Mouse (Mus musculus): ENCODE measurements at regions not wholly inside any gene's neighbourhood (a gene's known extent, or its start where the extent isn't known, plus 50 kb on each side); places are given as distances from the start of the nearest gene placed in this dataset. TPM values are rescaled to one million over a fixed set of nuclear protein-coding genes. Genes with fewer than 3 reads are reported as not detected.

DNA sequence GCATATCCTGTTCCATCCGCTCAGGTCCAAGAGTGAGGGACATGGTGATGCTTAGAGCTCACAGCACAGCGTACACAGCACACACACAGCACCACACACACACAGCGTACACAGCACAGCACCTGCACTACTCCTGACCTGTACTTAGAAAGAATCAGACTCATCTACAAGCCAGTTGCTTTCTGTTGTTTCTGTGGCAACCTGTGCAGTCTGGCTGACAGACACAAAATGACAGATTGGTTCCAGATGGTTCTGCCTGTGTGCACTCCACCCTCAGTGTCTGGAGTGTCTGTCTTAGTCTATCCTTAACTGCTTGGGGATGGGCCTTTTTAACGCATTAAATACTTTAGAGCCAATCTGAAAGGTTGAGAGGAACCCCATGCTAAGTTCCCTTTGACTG is 150.4 kb upstream of the Kcnab2 start:
- DNase-seq = no peak

DNA sequence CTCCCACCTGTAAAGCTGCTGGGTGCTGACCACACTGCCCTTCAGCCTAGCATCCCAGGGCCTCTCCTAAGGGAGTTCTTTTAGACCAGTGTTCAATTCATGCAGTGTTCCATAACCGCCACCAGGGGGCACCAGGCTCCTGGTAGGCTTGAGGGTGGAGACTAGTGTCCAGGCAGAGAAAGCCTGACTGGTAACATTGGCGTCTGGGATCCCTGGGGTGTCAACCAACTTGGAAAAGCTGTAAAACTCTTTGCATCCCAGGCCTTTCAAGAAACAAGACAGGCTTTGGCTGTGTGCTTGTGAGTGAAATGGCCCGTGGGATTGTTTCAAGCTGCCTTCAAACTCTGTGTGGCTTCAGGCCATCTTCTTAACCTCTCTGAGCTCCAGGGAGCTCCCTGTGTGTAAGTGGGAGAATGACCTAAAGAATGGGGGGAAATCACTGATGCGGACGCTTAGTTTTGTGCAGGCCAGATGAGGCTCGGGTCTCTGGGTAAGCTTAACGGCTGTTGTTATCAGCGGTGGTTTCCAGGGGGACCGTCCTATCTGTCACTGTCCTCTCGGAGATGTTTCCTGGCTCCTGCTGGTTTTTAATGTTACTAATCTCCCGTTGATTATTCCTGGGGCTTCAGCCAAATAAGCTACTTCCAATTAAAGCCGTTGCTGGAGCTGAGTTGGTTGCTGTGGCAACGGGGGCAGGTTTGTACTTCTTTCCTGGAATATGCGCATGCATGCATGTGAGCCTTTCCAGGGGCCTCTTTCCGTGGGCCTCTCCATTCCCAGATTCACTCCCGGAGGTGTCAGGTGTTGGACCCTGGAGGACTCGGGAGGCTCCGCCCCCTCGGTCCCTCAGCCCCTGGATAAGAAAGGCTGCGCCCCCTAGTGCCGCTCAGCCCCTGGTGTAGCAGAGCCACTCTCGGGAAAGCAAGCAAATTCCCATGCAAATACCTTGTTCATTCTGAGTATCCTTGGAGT is 147.6 kb upstream of the Kcnab2 start:
- peak; percentile 77 for DNase-seq

DNA sequence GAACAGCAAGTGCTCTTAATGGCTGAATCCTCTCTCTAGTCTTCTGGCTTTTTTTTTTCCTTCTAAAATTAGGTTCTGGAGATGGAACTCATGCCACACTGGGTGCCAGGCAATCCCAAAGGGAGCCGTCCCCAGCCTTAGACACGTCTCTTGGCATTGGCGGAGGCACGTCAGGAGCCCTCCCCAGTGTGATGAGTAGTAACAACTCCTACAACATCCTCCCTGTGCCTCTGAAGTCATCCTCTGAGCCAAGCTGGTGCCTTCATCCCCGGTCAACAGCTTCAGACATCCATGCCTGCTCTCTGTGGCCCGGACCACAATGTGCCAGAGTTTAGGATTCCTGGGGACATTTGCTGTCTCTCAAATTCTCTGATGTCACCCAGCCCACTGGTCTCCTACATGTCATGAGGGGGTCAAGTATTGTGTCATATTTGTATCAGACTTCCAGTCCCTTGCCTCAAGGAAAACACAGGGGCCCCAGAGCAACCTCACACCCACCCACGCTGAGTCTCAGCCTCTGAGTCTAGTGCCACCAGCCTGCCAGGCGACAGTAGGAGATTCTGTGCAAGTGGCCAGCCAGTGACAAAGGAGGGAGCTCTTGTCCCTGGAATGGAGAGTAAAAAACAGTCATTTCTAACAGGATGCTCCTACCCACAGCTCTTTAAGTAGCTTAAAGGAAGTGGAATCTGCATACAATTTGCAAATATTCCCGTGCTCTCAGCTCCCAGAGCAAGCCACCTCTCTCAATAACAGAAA is 144.5 kb upstream of the Kcnab2 start:
- DNase-seq = no peak

DNA sequence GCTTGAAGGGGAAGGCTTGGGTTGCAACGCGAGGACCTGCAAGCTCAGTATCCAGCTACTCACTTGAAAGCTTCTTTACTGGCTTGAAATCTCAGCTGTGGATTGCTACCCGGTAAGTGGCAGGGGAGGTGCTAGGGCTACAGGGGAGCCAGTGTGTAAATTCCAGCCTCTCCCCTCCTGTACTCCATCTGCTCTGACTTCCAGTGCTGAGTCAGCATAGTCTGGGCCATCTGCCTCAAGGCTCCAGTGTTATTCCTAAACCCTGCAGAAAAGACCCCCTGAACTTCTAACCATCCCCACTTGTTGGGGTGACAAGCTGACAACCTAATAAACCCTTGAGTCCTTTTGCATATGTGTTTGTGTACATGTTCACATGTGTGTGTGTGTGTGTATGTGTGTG is 140.0 kb upstream of the Kcnab2 start:
- DNase-seq = no peak

DNA sequence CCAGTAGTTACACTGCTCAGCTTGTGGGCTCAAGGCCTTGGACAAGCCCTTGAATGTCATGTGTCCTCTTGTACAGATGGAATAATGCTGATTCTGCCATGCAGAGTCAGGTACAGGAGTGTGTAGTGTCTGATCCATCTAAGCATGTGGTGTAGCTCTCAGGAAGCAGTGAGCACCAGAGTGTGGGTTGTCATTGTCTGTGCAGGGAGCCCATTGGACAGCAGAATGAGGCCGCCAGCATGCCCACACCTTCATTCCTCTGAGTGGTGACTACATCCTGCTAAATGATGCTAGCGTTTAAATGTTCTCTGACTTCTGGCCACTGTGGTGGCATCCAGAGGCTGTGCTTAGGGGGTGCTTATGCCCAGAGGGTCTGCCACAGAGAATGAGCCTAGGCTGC is 137.5 kb upstream of the Kcnab2 start:
- DNase-seq = no peak

DNA sequence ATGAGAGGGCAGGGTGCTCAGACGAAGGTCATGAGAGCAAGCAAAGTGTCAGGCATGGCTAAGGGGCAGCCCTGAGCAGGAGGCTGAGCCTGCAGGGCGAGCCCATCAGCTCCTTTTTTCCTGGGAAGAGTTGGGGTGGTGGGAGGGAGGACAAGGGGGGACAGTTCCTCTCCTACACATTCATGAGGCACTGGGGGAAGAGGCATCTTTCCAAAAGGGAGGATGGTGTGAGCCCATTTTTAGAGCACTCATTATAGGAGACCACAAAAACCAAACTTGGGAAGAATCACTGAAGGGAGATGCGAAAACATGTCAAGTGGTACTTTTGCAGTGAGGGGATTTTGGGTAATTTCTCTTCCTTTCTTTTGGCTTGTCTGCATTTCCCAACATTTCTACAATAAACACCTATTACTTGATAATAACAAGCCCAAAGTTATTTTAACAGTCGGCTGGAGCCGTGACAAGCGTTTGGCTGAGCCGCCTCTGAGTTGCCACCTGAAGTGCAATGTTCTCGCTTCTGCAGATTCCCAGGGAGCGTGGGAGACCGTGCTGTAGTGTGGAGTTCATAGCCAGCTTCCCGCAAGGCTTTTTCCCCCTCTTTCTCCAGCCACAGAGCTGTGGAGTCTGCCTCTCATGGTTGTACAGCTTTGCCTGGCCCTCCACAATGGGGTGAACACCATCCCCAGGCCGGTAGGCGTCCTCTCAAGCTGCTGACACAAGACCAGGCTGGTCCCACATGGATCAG is 136.9 kb upstream of the Kcnab2 start:
- DNase-seq = no peak

Small RNA genes in the stretch of these regions (microRNA-seq; reads per million reads assigned to microRNA genes)
- gene Gm25779 = not detected
